Mouse (Mus musculus) myocyte (in vitro differentiated cells): ENCODE results near the gene Slc41a2.
A peak's percentile ranks its signal among the peaks of the same experiment; 100 is the strongest.

Source experiments
- MAX ChIP-seq: IDR thresholded peaks from one replicate; pipeline ENCODE4 v1.6.1; 2011; ENCODE audit warnings: low read depth, mild to moderate bottlenecking, control low read depth
- MYOD1 ChIP-seq, 3 experiments: IDR thresholded peaks; one replicate each; pipeline ENCODE4 v1.6.1; 2011; ENCODE audit warnings: control low read depth in 2 of 3, low read depth in 2 of 3, mild to moderate bottlenecking in 2 of 3, moderate library complexity in 1 of 3; ENCODE audit not compliant: insufficient read length in 2 of 3, control insufficient read depth in 1 of 3
- POLR2A ChIP-seq: IDR thresholded peaks from one replicate; pipeline ENCODE4 v1.6.1; 2011; ENCODE audit warnings: low read depth, mild to moderate bottlenecking, control low read depth, moderate library complexity; ENCODE audit not compliant: insufficient read length
- POLR2AphosphoS2 ChIP-seq: IDR thresholded peaks from one replicate; pipeline ENCODE4 v1.6.1; 2011; ENCODE audit warnings: low read depth, control low read depth; ENCODE audit not compliant: insufficient read length
- USF1 ChIP-seq: IDR thresholded peaks from one replicate; pipeline ENCODE4 v1.6.1; 2011; ENCODE audit warnings: low read depth, mild to moderate bottlenecking, control low read depth, moderate library complexity

DNA sequence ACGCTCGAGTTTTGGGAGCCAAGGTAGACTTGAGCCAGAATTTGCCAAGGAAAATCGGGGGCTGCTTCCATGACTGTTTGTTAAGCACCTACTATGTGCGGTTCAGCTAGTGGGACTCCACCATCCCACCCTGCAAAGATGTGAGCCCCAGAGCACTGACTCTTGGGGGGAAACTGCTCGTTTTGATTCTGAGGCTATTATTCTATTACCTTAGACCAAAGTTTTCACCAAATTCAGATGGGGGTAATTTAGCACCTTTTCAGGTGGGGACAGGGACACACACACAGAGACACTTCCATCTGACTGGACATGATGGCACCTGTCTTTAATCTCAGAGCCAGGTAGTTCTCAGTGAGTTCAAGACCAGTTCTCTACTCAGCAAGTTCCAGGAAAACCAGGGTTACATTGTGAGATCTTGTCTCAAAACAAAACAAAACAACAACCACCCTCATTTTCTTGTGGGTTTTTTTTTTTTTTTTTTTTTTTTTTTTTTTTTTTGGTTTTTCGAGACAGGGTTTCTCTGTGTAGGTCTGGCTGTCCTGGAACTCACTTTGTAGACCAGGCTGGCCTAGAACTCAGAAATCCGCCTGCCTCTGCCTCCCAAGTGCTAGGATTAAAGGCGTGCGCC, 403 bp upstream of the Slc41a2 start:
- TF ChIP-seq MAX, result no peak
- no peak for TF ChIP-seq POLR2AphosphoS2
- TF ChIP-seq POLR2A, result no peak
- TF ChIP-seq USF1, result no peak
- TF ChIP-seq MYOD1 (IDR thresholded peaks at IDR 0.05; ENCODE audit: control insufficient read depth in 1 of 3, insufficient read length in 2 of 3, low read depth in 2 of 3), result peak in 1 of 3 experiments; percentile 0
